21 mouse cellular contexts compared by ENCODE assay signal in the genomic region with DNA sequence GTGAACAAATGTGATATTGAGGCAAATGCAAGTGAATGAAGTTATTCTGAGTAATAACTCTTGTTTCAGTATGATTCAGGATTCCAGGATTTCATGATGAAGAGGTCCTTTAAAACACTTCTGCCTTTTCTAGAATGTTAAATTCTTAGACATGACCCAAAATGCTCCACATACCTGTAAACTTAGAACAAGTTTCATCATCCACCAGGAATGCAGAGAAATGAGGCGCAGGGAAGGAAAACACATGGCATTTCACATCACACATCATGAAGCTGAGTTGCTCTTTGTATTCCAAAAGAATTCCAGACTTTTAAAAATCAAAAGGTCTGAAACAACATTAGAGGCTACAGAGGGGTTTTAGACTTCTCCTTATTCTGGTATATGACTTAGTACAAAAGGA.
A peak's percentile ranks its signal among the peaks of the same experiment; 100 is the strongest.
DNase-seq lines count a peak whose midpoint lies in the region; ATAC-seq lines count a peak whose summit lies in the region.
"Had no signal": no experiment of that assay in that cellular context is flagged by ENCODE, and none has a peak within 500 bp of the region (broad histone marks: within the 10 kb centered on the region; RNA-seq: fewer than 3 reads in every experiment).

No protein-coding gene starts in this region.

- no peak for ATAC-seq in embryonic facial prominence, embryonic 14.5 days (ENCODE audit: low read depth)
- ATAC-seq: forebrain, embryonic 15.5 days; hindbrain, embryonic 16.5 days; inflammation-experienced regulatory T-cells, adult 6 months had no signal

- no peak overlapping the region for H3K4me2 ChIP-seq in embryonic facial prominence, embryonic 14.5 days (ENCODE audit: low read depth, low read length)
- H3K4me2 ChIP-seq: embryonic facial prominence, embryonic 12.5 days; forebrain, embryonic 15.5 days; heart, embryonic 13.5 days had no signal

- no peaks in the 10 kb centered on the region for H3K4me1 ChIP-seq in embryonic facial prominence, embryonic 14.5 days (ENCODE audit: control insufficient read depth, insufficient read depth, low read length)
- H3K4me1 ChIP-seq in embryonic facial prominence, embryonic 10.5 days: no peaks in the 10 kb centered on the region
- H3K4me1 ChIP-seq: embryonic facial prominence, embryonic 12.5 days; forebrain, embryonic 10.5 days; forebrain, embryonic 15.5 days; heart, embryonic 13.5 days had no signal

- peak; percentile 10 for DNase-seq in embryonic facial prominence, embryonic 14.5 days (ENCODE audit: low spot score)
- DNase-seq in embryonic facial prominence, embryonic 10.5 days (ENCODE audit: low spot score): no peak
- peak; percentile 11 for DNase-seq in lung, postnatal 10 days
- no peak for DNase-seq in lung, postnatal 14 days
- peak; percentile 33 for DNase-seq in forelimb bud, embryonic 11.5 days (ENCODE audit: low read depth, low spot score)
- DNase-seq in cerebellum, adult 9-10 months: no peak
- DNase-seq in spleen, adult 12 weeks (ENCODE audit: low spot score): no peak
- DNase-seq in urinary bladder, postnatal 36 days (ENCODE audit: low spot score in 2 of 2): no peak
- DNase-seq: adrenal gland, adult 8-10 months; adrenal gland, postnatal 36 days; cerebellum, adult 2 months; cerebellum, postnatal 14 days; embryo, embryonic 11 days; gastrocnemius, postnatal 25 days; heart, postnatal 36 days had no signal

- no peaks in the 10 kb centered on the region for H3K9me3 ChIP-seq in embryonic facial prominence, embryonic 14.5 days (ENCODE audit: control insufficient read depth, low read length)
- no peaks in the 10 kb centered on the region for H3K9me3 ChIP-seq in embryonic facial prominence, embryonic 10.5 days
- H3K9me3 ChIP-seq: embryonic facial prominence, embryonic 12.5 days; forebrain, embryonic 15.5 days; heart, embryonic 13.5 days had no signal

- no peak overlapping the region for H3K27ac ChIP-seq in embryonic facial prominence, embryonic 14.5 days (replicated peaks; ENCODE audit: low read depth, low read length)
- H3K27ac ChIP-seq in embryonic facial prominence, embryonic 10.5 days (replicated peaks): no peak overlapping the region
- H3K27ac ChIP-seq: embryonic facial prominence, embryonic 12.5 days; forebrain, embryonic 10.5 days; forebrain, embryonic 15.5 days; heart, embryonic 13.5 days had no signal

- no peak overlapping the region for H3K9ac ChIP-seq in embryonic facial prominence, embryonic 14.5 days (ENCODE audit: low read depth, low read length)
- H3K9ac ChIP-seq: embryonic facial prominence, embryonic 12.5 days; forebrain, embryonic 15.5 days; heart, embryonic 13.5 days had no signal

- no peaks in the 10 kb centered on the region for H3K36me3 ChIP-seq in embryonic facial prominence, embryonic 14.5 days (ENCODE audit: control insufficient read depth, insufficient read depth, low read length)
- no peaks in the 10 kb centered on the region for H3K36me3 ChIP-seq in embryonic facial prominence, embryonic 10.5 days (replicated peaks)
- H3K36me3 ChIP-seq: embryonic facial prominence, embryonic 12.5 days; forebrain, embryonic 10.5 days; forebrain, embryonic 15.5 days; heart, embryonic 13.5 days had no signal

- H3K4me3 ChIP-seq in embryonic facial prominence, embryonic 14.5 days (ENCODE audit: low read depth, low read length): no peak overlapping the region
- H3K4me3 ChIP-seq in embryonic facial prominence, embryonic 10.5 days: no peak overlapping the region
- H3K4me3 ChIP-seq: embryonic facial prominence, embryonic 12.5 days; forebrain, embryonic 10.5 days; forebrain, embryonic 15.5 days; heart, embryonic 13.5 days had no signal

- 61% methylated on average over 1 of the region's 1 CpGs for WGBS in embryonic facial prominence, embryonic 14.5 days
- 82% methylated on average over 1 of the region's 1 CpGs for WGBS in embryonic facial prominence, embryonic 10.5 days

- H3K27me3 ChIP-seq in embryonic facial prominence, embryonic 14.5 days (replicated peaks; ENCODE audit: control insufficient read depth, insufficient read depth, low read length): no peaks in the 10 kb centered on the region
- H3K27me3 ChIP-seq in embryonic facial prominence, embryonic 10.5 days (replicated peaks; ENCODE audit: low read depth, poor library complexity, severe bottlenecking): no peaks in the 10 kb centered on the region
- H3K27me3 ChIP-seq: embryonic facial prominence, embryonic 12.5 days; forebrain, embryonic 15.5 days; heart, embryonic 13.5 days had no signal

Comparison
In these comparisons a context has a peak if more than half of its experiments do, and no peak if none do; other contexts are left out.
1. DNase-seq: peak in embryonic facial prominence, embryonic 14.5 days (single experiment), lung, postnatal 10 days (single experiment) and forelimb bud, embryonic 11.5 days (single experiment); none in embryonic facial prominence, embryonic 10.5 days (single experiment), lung, postnatal 14 days (single experiment), cerebellum, adult 9-10 months (single experiment), spleen, adult 12 weeks (single experiment) and urinary bladder, postnatal 36 days (0 of 2).